Mouse (Mus musculus) T-helper 17 cell (primary cell): ENCODE measurements around the gene Pex5.
"Not testable (repeated sequence)": the region's sequence is repeated elsewhere in the genome, so short reads cannot be mapped to it uniquely, and the experiment has no call there.

ENCODE experiments used
- in situ Hi-C, 2 experiments: fragments of 300-600 bp; cut with MboI, MseI; formaldehyde crosslinking; loops; 1 replicate in 1 of 2; 2 replicates in 1 of 2; pipeline ENCODE4 v1.15.1; 2025; ENCODE audit warnings: high pct_unique_total_duplicates in 2 of 2

Gene Pex5

GRCm38 (mm10) chr6:124427791-124428576, 13.1 kb upstream of the Pex5 start:
- in situ Hi-C loops, result no loop called here

- in situ Hi-C loops, result no loop called here
Observed at GRCm38 (mm10) chr6:124427289-124427688, 12.4 kb upstream of the Pex5 start.

GRCm38 (mm10) chr6:124426604-124427003, 11.7 kb upstream of the Pex5 start:
- in situ Hi-C loops, result no loop called here

GRCm38 (mm10) chr6:124425523-124425922, 10.7 kb upstream of the Pex5 start:
- in situ Hi-C loops, result no loop called here

GRCm38 (mm10) chr6:124425042-124425441, 10.2 kb upstream of the Pex5 start:
- in situ Hi-C loops, result not testable (repeated sequence)

- in situ Hi-C loops, result loop anchor here in 1 of 2 experiments (5.0 kb wide), 1 partner anchor 53 kb away; no protein-coding TSS in a partner anchor
Observed at GRCm38 (mm10) chr6:124424068-124424498, 9.2 kb upstream of the Pex5 start.

- in situ Hi-C loops, result loop anchor here in 1 of 2 experiments (10.0 kb wide), 1 partner anchor 806 kb away; no protein-coding TSS in a partner anchor
Observed at GRCm38 (mm10) chr6:124418686-124419085, 3.8 kb upstream of the Pex5 start.

GRCm38 (mm10) chr6:124415347-124416088, 651 bp upstream of the Pex5 start:
- in situ Hi-C loops, result loop anchor here in 1 of 2 experiments (10.0 kb wide), 1 partner anchor 809 kb away; no protein-coding TSS in a partner anchor

- in situ Hi-C loops, result loop anchor here (5.0 to 10.0 kb wide), 2 partner anchors 810 to 1602 kb away; no protein-coding TSS in a partner anchor
Observed at GRCm38 (mm10) chr6:124414150-124414926, 529 bp downstream of the Pex5 start.

- in situ Hi-C loops, result loop anchor here (5.0 to 10.0 kb wide), 2 partner anchors 811 to 1601 kb away; no protein-coding TSS in a partner anchor
Observed at GRCm38 (mm10) chr6:124413770-124414149, 1.1 kb downstream of the Pex5 start.

- in situ Hi-C loops, result no loop called here
Observed at GRCm38 (mm10) chr6:124408355-124408754, 6.5 kb downstream of the Pex5 start.

GRCm38 (mm10) chr6:124407180-124407579, 7.7 kb downstream of the Pex5 start:
- in situ Hi-C loops, result no loop called here

- in situ Hi-C loops, result no loop called here
Observed at GRCm38 (mm10) chr6:124406326-124406725, 8.5 kb downstream of the Pex5 start.

- in situ Hi-C loops, result loop anchor here in 1 of 2 experiments (25.0 kb wide), 1 partner anchor 1512 kb away; no protein-coding TSS in a partner anchor
Observed at GRCm38 (mm10) chr6:124399738-124400137, 15.1 kb downstream of the Pex5 start.

GRCm38 (mm10) chr6:124394991-124395390, 19.9 kb downstream of the Pex5 start:
- in situ Hi-C loops, result loop anchor here in 1 of 2 experiments (25.0 kb wide), 1 partner anchor 1508 kb away; no protein-coding TSS in a partner anchor

- in situ Hi-C loops, result loop anchor here in 1 of 2 experiments (25.0 kb wide), 1 partner anchor 1493 kb away; no protein-coding TSS in a partner anchor
Observed at GRCm38 (mm10) chr6:124380142-124380541, 34.7 kb downstream of the Pex5 start.

GRCm38 (mm10) chr6:124379331-124379730, 35.5 kb downstream of the Pex5 start:
- in situ Hi-C loops, result loop anchor here (5.0 to 25.0 kb wide), 4 partner anchors 117 to 1492 kb away; no protein-coding TSS in a partner anchor

- in situ Hi-C loops, result loop anchor here (5.0 to 25.0 kb wide), 4 partner anchors 115 to 1490 kb away; no protein-coding TSS in a partner anchor
Observed at GRCm38 (mm10) chr6:124377494-124378255, 37.2 kb downstream of the Pex5 start.

- in situ Hi-C loops, result loop anchor here (5.0 to 25.0 kb wide), 4 partner anchors 114 to 1489 kb away; no protein-coding TSS in a partner anchor
Observed at GRCm38 (mm10) chr6:124376311-124376710, 38.6 kb downstream of the Pex5 start.

GRCm38 (mm10) chr6:124375435-124375884, 39.4 kb downstream of the Pex5 start:
- in situ Hi-C loops, result loop anchor here (5.0 to 25.0 kb wide), 4 partner anchors 113 to 1488 kb away; no protein-coding TSS in a partner anchor
